Mouse (Mus musculus): ENCODE results near the gene Nelfe. TPM values are rescaled to one million over a fixed set of nuclear protein-coding genes. Genes with fewer than 3 reads are reported as not detected.

The Nelfe gene
- total and polyA plus RNA-seq, 3 experiments = 12.3 to 15.8 (median 14.9) TPM

DNA sequence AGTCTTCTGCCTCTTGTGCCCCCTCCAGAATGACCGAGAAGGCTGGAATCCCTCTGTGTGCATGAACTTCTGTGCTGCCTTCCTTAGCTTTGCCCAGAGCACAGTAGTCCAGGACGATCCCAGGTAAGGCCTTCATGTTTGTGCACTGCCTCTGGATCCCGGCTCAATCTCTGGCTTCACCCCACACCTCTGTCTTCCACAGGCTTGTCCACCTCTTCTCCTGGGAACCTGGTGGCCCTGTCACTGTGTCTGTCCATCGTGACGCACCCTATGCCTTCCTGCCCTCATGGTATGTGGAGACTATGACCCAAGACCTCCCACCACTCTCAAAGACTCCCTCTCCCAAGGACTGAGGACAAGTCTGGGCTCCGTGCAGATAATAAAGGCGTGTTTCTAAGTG is 11.4 kb upstream of the Nelfe start:
- 84% methylated on average over 7 of the region's 7 CpGs for WGBS
- Histone ChIP-seq H3K27me3 (ENCODE audit: control insufficient read depth, insufficient read depth, low read length) (no peaks in the 10 kb centered on the region), H3K27ac (no peak overlapping the region), H3K79me2 (replicated peaks; ENCODE audit: control insufficient read depth, insufficient read depth, low read length) (peaks cover 2% of the 10 kb centered on the region; the same call in 1 of the 2 replicates), H3K36me3 (ENCODE audit: control insufficient read depth, insufficient read depth, low read length) (no peaks in the 10 kb centered on the region), H3K4me1 (ENCODE audit: control insufficient read depth, insufficient read depth, low read length) (peaks cover 4% of the 10 kb centered on the region), H3K4me3 (no peak overlapping the region), H3K9ac (ENCODE audit: low read depth, low read length) (no peak overlapping the region)
- no peak for TF ChIP-seq EP300 (IDR thresholded peaks at IDR 0.05; ENCODE audit: insufficient read depth, low read depth, low read length)
- TF ChIP-seq POLR2A (IDR thresholded peaks at IDR 0.05; ENCODE audit: insufficient read depth, low read depth, low read length) = no peak
- TF ChIP-seq CTCF (IDR thresholded peaks at IDR 0.05) = no peak
- intact Hi-C loops (cut with DNase I) = loop anchor here (5.0 to 10.0 kb wide), 2 partner anchors 144 to 406 kb away; partner anchors contain the start of genes Ddx39b and Lsm2
- DNase-seq = no peak

DNA sequence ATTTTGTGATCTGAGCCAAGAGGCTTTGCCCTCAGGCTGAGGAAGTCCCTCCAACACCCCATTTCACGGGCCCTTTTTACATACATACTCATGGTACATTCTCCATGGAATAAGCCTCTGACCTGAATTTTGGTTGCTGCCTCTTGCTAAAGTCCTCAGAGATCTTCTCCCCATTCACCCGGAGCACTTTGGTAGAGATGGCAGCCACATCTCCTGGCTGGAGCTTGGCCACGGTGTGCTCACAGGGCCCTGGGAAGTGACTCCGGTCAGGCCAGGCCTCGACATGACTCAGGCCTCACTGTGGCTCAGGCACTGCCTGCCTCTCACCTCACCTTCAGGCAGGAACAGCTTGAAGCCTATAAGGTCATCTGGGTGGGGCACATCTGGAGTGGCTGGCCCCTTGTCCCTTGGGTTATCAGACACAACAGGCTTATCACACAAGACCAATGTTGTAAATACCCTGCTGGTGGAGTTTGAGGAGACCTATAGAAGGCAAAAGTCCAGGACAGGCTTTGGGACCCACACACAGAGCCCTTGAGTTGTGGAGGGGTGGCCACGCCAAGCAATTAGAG is 9.4 kb upstream of the Nelfe start:
- peaks cover 2% of the 10 kb centered on the region; the same call in 1 of the 2 replicates for H3K79me2 ChIP-seq (replicated peaks; ENCODE audit: control insufficient read depth, insufficient read depth, low read length)
- H3K4me3 ChIP-seq = no peak overlapping the region
- H3K4me1 ChIP-seq (ENCODE audit: control insufficient read depth, insufficient read depth, low read length) = peaks cover 3% of the 10 kb centered on the region
- H3K36me3 ChIP-seq (ENCODE audit: control insufficient read depth, insufficient read depth, low read length) = no peaks in the 10 kb centered on the region
- no peak overlapping the region for H3K27ac ChIP-seq
- TF ChIP-seq CTCF (IDR thresholded peaks at IDR 0.05) (no peak), POLR2A (IDR thresholded peaks at IDR 0.05; ENCODE audit: insufficient read depth, low read depth, low read length) (no peak), EP300 (IDR thresholded peaks at IDR 0.05; ENCODE audit: insufficient read depth, low read depth, low read length) (no peak)
- DNase-seq = no peak
- intact Hi-C loops (cut with DNase I) = no loop called here
- no peaks in the 10 kb centered on the region for H3K27me3 ChIP-seq (ENCODE audit: control insufficient read depth, insufficient read depth, low read length)
- WGBS = 82% methylated on average over 6 of the region's 6 CpGs
- H3K9ac ChIP-seq (ENCODE audit: low read depth, low read length) = no peak overlapping the region

DNA sequence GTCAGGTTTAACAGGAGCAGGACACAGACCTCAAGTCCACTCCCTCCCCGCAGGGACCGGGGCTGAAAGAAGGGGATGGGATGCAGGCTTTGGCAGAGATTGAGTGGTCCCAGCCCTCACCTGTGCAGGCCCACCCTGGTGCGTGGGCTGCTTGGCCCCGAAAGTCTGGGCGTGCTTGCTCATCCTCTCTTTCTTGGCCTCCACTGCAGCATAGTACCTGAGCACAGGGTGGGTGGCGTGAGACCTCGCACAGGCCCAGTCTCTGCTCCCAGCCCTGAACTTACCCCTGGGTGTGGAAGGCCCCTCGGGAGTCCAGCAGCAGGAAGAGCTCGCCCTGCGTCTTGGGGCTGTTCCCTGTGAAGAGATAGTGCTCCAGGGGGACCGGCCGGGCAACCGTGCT is 5.3 kb upstream of the Nelfe start:
- WGBS = 87% methylated on average over 13 of the region's 13 CpGs

GRCm38 (mm10) chr17:34847192-34847591 is 3.0 kb upstream of the Nelfe start:
- intact Hi-C loops (cut with DNase I) = no loop called here
- H3K4me3 ChIP-seq = no peak overlapping the region
- H3K27ac ChIP-seq = no peak overlapping the region
- no peak for TF ChIP-seq EP300 (IDR thresholded peaks at IDR 0.05; ENCODE audit: insufficient read depth, low read depth, low read length)
- TF ChIP-seq CTCF (IDR thresholded peaks at IDR 0.05) = no peak
- TF ChIP-seq POLR2A (IDR thresholded peaks at IDR 0.05; ENCODE audit: insufficient read depth, low read depth, low read length) = no peak
- DNase-seq = no peak
- no peaks in the 10 kb centered on the region for H3K27me3 ChIP-seq (ENCODE audit: control insufficient read depth, insufficient read depth, low read length)
- H3K4me1 ChIP-seq (ENCODE audit: control insufficient read depth, insufficient read depth, low read length) = peaks cover 3% of the 10 kb centered on the region
- H3K36me3 ChIP-seq (ENCODE audit: control insufficient read depth, insufficient read depth, low read length) = no peaks in the 10 kb centered on the region
- no peaks in the 10 kb centered on the region for H3K79me2 ChIP-seq (replicated peaks; ENCODE audit: control insufficient read depth, insufficient read depth, low read length)
- 92% methylated on average over 6 of the region's 6 CpGs for WGBS
- H3K9ac ChIP-seq (ENCODE audit: low read depth, low read length) = no peak overlapping the region

More for the DNA sequence above, 5.3 kb upstream of the Nelfe start:
- DNase-seq = no peak
- intact Hi-C loops (cut with DNase I) = no loop called here
- TF ChIP-seq CTCF (IDR thresholded peaks at IDR 0.05) = no peak
- no peak for TF ChIP-seq POLR2A (IDR thresholded peaks at IDR 0.05; ENCODE audit: insufficient read depth, low read depth, low read length)
- no peak for TF ChIP-seq EP300 (IDR thresholded peaks at IDR 0.05; ENCODE audit: insufficient read depth, low read depth, low read length)
- Histone ChIP-seq H3K4me3 (no peak overlapping the region), H3K27ac (no peak overlapping the region), H3K4me1 (ENCODE audit: control insufficient read depth, insufficient read depth, low read length) (peaks cover 3% of the 10 kb centered on the region), H3K9ac (ENCODE audit: low read depth, low read length) (no peak overlapping the region), H3K79me2 (replicated peaks; ENCODE audit: control insufficient read depth, insufficient read depth, low read length) (no peaks in the 10 kb centered on the region), H3K27me3 (ENCODE audit: control insufficient read depth, insufficient read depth, low read length) (no peaks in the 10 kb centered on the region), H3K36me3 (ENCODE audit: control insufficient read depth, insufficient read depth, low read length) (no peaks in the 10 kb centered on the region)

DNA sequence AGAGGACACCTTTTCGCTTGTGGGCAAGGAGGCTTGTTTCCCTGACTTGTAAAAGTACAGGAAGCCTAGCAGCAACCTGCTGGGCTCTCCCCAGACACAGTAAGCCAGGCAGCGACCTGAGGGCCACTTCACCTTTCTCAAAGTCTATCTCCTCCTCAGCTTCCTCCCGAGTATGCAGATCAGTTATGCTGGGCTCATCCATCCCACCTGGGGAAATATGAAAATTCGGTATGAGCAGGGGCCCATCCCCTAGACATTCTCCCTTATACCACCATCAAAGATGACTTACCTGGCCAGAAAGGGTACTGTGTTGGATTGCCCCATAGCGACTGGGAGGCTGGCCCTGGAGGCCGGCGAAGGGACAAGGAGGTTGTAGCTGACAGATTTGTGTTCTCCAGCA is 2.6 kb upstream of the Nelfe start:
- intact Hi-C loops (cut with DNase I) = no loop called here
- H3K4me1 ChIP-seq (ENCODE audit: control insufficient read depth, insufficient read depth, low read length) = peaks cover 3% of the 10 kb centered on the region
- TF ChIP-seq EP300 (IDR thresholded peaks at IDR 0.05; ENCODE audit: insufficient read depth, low read depth, low read length) (no peak), CTCF (IDR thresholded peaks at IDR 0.05) (no peak), POLR2A (IDR thresholded peaks at IDR 0.05; ENCODE audit: insufficient read depth, low read depth, low read length) (no peak)
- no peak overlapping the region for H3K27ac ChIP-seq
- no peak overlapping the region for H3K4me3 ChIP-seq
- no peaks in the 10 kb centered on the region for H3K79me2 ChIP-seq (replicated peaks; ENCODE audit: control insufficient read depth, insufficient read depth, low read length)
- H3K27me3 ChIP-seq (ENCODE audit: control insufficient read depth, insufficient read depth, low read length) = no peaks in the 10 kb centered on the region
- WGBS = 94% methylated on average over 7 of the region's 7 CpGs
- H3K9ac ChIP-seq (ENCODE audit: low read depth, low read length) = no peak overlapping the region
- no peaks in the 10 kb centered on the region for H3K36me3 ChIP-seq (ENCODE audit: control insufficient read depth, insufficient read depth, low read length)
- DNase-seq = no peak

DNA sequence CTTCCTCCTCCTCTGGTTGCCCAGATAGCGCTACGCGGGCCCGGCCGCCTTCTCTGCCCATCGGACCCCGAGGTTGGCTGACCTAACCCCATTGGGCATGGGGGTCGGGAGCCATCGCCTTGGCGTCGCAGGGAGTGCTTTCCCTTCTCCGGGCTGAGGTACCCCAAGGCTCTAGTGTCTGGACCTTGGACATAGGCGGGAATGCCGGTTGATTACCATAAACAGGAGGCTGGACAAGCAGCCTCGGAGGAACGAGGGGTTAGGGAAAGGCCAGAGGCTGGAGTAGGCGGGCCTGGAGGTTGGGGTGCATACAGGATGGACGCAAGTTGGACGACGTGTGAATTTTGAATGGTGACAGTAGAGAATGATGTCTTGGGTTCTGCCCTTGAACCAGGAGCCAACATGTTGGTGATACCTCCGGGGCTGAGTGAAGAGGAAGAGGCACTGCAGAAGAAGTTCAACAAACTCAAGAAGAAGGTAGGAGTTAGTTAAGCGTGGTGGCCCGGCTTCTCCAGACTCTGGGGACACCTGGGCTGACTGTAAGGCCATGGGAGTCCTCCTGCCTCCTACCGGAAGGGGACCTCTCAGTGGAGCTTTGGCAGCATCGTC is 430 bp downstream of the Nelfe start:
- DNase-seq = no peak
- peak overlapping the region; percentile 81 for H3K9ac ChIP-seq (ENCODE audit: low read depth, low read length)

More for the DNA sequence above, 430 bp downstream of the Nelfe start:
- WGBS = 2% methylated on average over 25 of the region's 25 CpGs
- peaks cover 3% of the 10 kb centered on the region for H3K4me1 ChIP-seq (ENCODE audit: control insufficient read depth, insufficient read depth, low read length)
- no peaks in the 10 kb centered on the region for H3K27me3 ChIP-seq (ENCODE audit: control insufficient read depth, insufficient read depth, low read length)
- H3K36me3 ChIP-seq (ENCODE audit: control insufficient read depth, insufficient read depth, low read length) = no peaks in the 10 kb centered on the region
- peak overlapping the region; percentile 100 for H3K4me3 ChIP-seq
- H3K27ac ChIP-seq = peak overlapping the region; percentile 69
- no peaks in the 10 kb centered on the region for H3K79me2 ChIP-seq (replicated peaks; ENCODE audit: control insufficient read depth, insufficient read depth, low read length)
- intact Hi-C loops (cut with DNase I) = loop anchor here (1.0 to 10.0 kb wide), 3 partner anchors 13 to 384 kb away; partner anchors contain the start of genes Atp6v1g2, Dxo and Nfkbil1
- TF ChIP-seq CTCF (IDR thresholded peaks at IDR 0.05) (no peak), EP300 (IDR thresholded peaks at IDR 0.05; ENCODE audit: insufficient read depth, low read depth, low read length) (no peak), POLR2A (IDR thresholded peaks at IDR 0.05; ENCODE audit: insufficient read depth, low read depth, low read length) (no peak)
